Mouse (Mus musculus) heart, postnatal 25 days (tissue): ENCODE measurements around the gene Cxcl13. TPM values are rescaled to one million over a fixed set of nuclear protein-coding genes. Genes with fewer than 3 reads are reported as not detected.
"Not testable (repeated sequence)": the region's sequence is repeated elsewhere in the genome, so short reads cannot be mapped to it uniquely, and the experiment has no call there.

Experiments
- DNase-seq: peaks from one replicate; pipeline ENCODE4 v3.0.0; 2022; ENCODE audit warnings: low spot score
- intact Hi-C: fragments of 180-260 bp; cut with DNase I; formaldehyde crosslinking; loops from one replicate; pipeline ENCODE4 v1.15.1; 2025
- total RNA-seq, 2 experiments: library from RNA; stranded (reverse); gene quantifications; 2 replicates each; pipeline ENCODE4 v1.2.3; 2021

The Cxcl13 gene
- 1 to 10 TPM in 1 of 2 experiments, under 1 TPM in 1; 0.29 to 1.6 TPM for total RNA-seq

- intact Hi-C loops, result no loop called here
- no peak for DNase-seq
These were observed at the start of gene Cxcl13 for GRCm38 (mm10) chr5:95956651-95957050. Gene Cxcl13, plus strand, starts transcription at chr5:95956951.

DNA sequence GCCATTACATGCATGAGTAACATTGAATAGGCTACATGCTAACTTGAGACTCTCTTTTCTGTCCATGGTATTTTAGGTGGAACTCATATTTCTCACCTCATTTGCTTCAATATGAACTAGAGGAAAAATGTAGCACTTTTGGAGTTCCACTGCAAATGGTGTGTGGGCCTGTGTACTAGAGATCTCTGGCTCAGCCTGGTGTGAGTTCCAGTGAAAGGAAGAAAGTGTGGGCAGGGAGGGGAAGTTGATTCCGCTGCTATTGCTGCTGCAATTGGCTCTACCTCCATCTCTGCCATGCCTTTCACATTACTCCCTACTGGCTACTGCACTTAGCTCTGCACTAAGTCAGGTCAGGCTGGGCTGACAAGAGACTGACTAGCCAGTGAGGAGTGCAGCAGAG is 45.7 kb upstream of the Cxcl13 start:
- intact Hi-C loops, result no loop called here
- no peak for DNase-seq

- no peak for DNase-seq
- intact Hi-C loops, result no loop called here
These were observed 38.3 kb upstream of the Cxcl13 start for GRCm38 (mm10) chr5:95918491-95918890.

DNA sequence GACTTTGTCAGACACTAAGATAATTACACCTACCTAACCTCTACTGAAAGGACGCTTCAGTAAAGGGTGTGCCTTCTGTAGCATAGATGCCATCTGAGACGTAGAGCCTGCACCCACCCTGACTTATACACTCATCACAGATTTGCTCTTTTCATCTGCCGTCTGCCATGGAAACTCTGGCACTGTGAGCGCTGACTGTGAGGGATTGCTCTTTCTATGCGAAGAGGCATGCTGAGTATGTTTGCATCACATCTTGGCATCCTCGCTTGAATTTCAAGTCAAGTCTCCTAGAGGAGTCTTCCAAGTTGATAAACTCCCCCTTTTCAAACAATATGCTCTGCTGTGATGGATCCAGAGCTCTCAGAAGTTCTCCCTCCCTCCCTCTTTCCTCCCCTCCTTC is 32.7 kb upstream of the Cxcl13 start:
- intact Hi-C loops, result no loop called here
- DNase-seq, result no peak

DNA sequence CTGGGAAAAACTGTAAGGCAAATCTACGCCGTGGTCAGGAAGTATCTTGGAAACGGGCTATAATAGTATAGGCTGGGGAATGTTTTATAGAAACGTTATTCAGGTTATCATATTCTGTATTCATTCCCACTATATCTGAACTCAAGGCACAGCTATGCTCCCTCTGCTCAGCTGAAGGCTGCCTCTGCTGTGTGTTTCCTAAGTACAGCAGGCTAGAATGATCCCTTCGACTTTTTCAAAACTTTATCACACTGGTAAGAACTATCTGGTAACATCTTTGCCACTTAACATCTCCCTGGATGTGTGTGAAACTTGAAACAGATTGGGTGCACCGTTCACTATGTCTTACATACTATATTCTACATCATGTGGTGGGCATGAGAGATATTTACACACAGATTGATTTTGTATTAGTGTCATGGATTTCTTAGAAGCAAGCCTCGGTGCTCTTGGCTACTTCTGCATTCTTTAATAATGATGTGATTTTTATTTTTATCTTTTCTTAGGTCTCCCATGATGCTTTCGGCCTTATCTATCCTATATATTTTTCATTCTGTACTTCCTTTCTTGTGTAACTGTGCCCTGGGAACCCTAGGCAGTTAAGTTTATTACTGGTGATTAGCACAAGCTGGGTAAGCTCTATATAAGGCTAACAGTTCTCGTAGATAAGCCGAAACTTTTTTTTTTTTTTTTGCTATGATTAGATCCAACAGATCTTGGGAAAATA is 31.4 kb upstream of the Cxcl13 start:
- DNase-seq, result no peak
- intact Hi-C loops, result no loop called here

DNA sequence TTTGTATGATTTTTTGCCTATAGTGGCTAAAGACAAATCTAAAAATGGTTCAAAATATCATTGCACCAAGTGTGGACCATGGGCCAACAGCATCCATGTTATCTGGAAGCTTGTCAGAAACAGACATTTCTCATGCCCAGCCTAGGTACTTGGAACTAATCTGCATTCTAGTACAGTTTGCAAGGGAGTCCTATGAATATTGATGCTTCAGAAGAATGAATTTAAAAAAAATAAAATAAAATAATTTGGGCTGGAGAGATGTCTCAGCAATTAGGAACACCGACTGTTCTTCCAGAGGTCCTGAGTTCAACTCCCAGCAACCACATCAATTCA is 30.9 kb upstream of the Cxcl13 start:
- no peak for DNase-seq
- intact Hi-C loops, result no loop called here

DNA sequence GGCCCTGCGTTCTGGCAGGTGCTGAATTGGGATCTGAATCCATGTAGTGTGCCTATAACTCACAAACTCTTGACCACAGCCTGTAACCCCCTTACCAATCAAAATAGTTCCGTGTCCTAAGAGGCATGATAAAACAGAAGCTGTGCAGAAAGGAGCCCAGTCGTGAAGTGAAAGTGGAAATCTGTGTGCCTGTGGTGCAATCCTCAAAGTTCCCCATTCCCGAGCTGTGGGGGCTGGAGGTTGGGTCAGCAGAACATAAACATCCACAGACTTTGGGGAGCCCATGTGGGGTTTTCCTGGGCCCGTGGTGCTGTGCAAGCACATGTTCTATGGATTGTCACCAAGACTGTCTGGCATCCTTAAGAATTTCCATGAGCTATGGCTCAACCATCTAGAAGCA is 21.7 kb upstream of the Cxcl13 start:
- intact Hi-C loops, result no loop called here
- DNase-seq, result peak; percentile 6

DNA sequence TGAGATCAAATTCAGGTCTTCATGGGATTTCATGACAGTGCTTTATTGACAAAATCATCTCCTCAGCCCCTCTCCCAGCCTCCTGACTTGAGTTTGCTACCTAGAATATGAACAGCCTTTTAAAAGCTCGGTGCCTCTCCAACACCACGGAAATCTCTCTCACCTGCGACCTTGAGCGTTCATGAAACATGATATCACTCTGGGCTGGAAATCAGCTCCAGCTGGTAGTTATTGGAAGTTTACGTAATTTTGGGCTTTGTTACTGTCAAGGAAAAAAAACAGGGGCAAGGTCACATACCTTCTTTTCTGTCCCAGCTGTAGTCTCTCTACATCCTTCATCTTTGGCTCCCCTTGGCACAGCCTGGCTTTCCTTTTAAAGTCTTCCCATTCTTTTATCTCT is 20.7 kb upstream of the Cxcl13 start:
- no peak for DNase-seq
- intact Hi-C loops, result no loop called here

DNA sequence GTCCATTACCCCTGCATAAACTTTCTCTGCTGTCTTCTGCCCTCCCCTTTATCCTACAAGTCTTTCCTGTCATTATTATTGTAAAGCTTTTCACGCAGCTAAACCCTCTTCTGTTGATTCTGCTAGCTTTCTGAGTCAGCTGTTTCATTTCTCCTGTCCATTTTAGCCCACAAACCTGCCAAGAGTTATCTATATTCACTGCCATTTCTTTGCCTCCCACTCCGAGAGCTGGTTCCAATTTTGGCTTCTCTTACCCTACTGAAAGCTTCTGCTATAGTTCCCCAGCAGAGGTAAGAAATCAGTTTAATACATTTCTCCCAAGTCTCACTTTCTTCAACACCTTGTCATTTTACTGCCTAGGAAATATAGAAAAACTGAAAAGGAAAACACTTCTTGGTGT is 19.6 kb upstream of the Cxcl13 start:
- no peak for DNase-seq
- intact Hi-C loops, result no loop called here

DNA sequence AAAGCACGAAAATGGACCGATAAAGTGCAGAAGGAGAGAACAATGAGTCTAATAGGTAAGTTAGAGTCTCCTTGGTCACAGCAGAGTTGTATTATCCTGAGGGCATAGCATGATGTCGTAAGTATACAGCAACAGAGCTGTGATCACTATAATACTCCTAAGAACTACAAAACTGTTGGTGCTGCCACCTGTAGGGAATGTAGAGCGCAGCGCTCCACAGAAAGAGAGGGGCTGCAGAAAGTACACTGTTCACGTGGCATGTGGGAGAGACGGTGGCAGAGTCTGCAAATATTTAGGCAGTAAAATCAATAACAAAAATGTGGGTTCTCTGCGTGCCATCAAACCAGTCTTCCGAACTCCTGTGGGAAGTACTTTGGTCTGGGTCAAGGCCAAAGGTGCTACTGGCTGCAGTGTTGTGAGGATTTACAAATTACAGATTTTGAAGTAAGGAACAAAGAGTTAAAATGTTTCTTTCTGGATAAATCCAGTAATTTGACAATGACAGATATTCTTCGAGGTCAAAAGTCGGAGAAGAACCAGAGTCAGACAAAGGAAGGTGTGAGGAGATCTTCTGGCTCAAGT is 18.6 kb upstream of the Cxcl13 start:
- intact Hi-C loops, result no loop called here
- no peak for DNase-seq

DNA sequence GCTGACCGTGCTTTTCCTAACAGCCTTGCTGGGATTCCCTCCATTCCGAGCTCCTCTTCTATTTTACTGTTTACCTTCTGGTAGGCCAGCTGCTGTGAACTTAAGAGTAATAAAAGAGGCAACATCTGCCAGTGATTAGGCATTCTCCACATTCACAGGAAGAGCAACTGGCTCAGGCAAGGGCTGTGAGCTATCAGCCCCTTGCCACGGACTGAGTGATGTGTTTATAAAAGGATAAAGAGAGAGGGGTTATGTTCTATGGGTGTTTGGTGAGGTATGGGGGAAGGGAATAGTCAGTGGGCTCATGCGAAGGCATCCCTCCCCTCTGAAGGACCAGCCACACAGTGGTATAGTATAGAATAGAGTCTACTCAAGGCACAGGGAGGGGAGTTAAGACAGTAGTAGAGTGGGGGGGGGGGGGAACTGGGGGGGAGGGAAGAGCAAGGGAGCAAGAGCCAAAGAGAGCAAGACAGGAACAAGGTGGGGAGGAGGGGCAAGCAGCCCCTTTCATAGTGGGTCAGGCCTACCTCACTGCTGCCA is 16.0 kb upstream of the Cxcl13 start:
- intact Hi-C loops, result no loop called here
- no peak for DNase-seq

- no peak for DNase-seq
- intact Hi-C loops, result no loop called here
These were observed 15.2 kb upstream of the Cxcl13 start for GRCm38 (mm10) chr5:95941562-95941961.

- DNase-seq, result no peak
- intact Hi-C loops, result no loop called here
These were observed 11.6 kb upstream of the Cxcl13 start for GRCm38 (mm10) chr5:95945120-95945519.

DNA sequence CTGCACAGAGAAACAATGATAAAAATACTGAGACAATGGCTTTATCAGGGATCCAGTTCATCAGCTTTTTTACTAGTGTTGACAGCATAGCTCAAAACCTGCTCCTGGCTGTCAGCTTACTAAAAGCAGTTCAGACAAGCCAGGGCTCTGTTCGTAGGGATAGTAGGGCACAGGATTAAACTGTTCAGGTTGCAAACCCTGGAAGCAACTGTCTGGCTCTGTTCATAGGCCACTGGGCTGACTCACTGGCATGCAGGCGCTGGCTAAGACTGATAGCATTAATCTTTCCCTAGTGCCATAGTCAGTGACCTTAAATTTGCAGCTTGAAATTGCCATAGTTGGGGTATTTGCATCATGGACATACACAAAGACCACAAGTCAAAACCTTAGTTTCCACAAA is 10.4 kb upstream of the Cxcl13 start:
- intact Hi-C loops, result no loop called here
- DNase-seq, result no peak

DNA sequence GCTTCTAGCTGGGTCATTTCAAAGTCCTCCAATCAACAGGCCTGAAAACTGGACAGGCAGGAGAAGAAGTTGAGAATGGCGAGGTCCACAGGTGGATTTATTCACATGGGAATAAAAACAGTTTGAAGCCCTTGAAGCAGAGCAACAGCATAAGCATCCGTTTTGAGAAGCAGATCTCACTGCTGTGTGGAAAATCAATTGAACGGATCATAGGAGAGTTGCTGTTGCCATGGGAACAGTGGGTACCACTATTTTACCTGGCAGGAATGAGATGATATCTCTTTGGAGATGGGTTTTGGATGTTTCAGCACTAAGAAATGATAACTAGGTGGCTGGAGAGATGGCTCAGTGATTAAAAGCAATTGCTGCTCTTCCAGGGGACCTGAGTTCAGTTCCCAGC is 8.1 kb upstream of the Cxcl13 start:
- DNase-seq, result no peak
- intact Hi-C loops, result no loop called here

DNA sequence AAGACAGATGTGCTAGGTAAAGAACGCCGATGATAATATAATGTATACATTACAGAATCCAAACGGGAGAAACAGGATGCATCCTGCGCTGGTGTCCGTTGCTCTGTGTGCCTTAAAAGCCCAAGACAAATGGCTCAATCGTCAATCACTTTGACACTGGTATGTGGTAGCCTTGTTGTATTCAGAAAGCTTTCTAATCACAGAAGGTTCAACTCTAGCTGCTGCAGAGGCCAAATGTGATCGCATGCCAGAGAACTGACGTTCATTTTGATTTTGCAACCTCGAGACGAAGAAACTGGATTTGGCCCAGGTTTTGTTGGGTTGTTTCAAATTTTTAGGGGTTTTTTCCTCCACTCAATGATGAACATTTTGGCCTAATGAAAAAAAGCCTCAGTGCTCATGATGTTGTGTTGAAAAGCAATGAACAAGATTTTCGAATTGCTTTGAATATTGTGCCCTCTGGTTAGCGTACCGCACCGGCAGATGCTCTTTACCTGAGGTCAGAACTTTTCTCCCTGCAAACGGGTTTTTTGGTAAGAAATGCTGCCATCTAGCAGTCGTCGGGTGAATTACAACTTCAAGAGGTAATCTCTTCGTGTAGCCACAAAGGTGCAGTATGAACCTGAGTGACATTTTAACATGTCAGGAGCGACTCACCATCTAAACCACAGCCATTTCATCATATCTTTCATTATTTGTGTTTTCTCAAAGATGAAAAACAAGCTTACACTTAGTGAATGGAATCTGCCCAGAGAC is 6.6 kb upstream of the Cxcl13 start:
- intact Hi-C loops, result loop anchor here (1.0 kb wide), 1 partner anchor 69 kb away; no protein-coding TSS in a partner anchor
- DNase-seq, result no peak

DNA sequence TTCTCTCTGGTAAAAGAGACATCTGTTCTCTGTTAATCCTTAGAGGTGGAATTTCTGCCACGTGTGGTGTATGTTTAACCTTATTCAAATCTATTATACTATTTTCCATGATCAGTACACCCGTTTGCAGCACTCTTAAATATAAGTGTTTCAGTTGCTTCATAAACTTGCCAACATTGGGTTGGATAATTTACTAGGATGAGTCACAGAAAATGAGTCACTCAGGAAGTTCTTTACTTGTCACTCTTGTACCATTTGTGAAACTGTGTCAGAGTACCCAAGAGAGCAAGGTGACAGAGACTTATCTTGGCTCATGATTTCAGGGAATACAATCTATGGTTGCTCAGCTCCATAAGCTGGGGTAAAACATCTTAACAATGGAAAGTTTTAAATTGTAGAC is 8.2 kb downstream of the Cxcl13 start:
- no peak for DNase-seq
- intact Hi-C loops, result loop anchor here (5.0 kb wide), 1 partner anchor 83 kb away; no protein-coding TSS in a partner anchor

DNA sequence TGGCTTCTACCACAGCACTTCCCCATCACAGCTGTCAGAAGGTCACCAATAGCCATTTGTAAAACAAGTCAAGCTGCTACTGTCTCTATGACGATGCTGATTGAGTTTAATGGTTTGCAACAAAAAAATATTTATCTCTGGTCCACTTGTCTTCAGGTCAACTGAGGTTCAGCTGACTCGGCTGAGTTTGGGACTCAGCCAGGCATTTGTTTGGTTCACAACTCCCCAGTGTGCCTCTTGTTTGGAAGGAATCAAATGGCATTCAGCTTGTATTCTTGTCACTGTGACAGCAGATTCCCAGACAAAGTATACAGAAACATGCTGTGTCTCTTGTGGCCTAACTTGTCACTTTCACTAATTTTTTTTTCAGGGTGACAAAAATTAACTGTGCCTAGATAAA is 9.9 kb downstream of the Cxcl13 start:
- DNase-seq, result no peak
- intact Hi-C loops, result loop anchor here (5.0 kb wide), 1 partner anchor 84 kb away; no protein-coding TSS in a partner anchor

- DNase-seq, result no peak
- intact Hi-C loops, result loop anchor here (10.0 kb wide), 1 partner anchor 244 kb away; no protein-coding TSS in a partner anchor
These were observed 14.1 kb downstream of the Cxcl13 start for GRCm38 (mm10) chr5:95970845-95971244.

DNA sequence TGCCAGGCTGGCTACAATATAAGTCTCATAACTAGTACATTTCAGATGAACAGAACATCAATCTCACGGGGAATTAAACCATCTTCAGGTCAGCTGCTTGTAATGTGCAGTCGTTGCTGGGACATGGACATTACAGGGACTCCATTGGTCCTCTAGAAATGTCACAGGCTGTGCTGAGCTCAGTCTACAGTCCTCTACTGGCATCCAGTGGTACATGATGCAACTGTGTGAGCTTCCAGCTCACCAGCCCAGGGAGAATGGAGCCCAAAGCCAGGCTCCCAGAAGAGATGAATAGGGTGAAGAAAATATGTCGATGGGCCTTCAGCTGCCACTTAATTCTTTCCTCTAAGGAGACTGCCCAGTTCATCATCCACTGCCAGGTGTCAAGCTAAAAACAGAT is 15.5 kb downstream of the Cxcl13 start:
- intact Hi-C loops, result loop anchor here (10.0 kb wide), 1 partner anchor 243 kb away; no protein-coding TSS in a partner anchor
- DNase-seq, result no peak

DNA sequence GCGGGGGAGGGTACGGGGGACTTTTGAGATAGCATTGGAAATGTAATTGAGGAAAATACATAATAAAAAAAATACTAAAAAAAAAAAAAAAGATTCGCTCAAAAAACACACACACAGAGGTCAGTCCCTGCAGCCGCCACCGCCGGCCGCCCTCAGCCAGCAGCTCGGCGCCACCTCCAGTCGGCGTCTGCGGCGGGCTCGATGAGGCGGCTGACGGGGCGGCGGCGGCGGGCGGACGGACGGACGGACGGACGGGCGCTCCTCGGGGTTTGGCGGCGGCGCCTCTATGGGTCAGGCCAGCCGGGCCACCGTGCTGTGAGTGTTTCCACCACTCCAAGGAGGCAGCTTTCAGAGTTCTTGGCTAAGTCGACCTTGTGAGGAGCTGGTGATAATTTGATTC is 17.1 kb downstream of the Cxcl13 start:
- intact Hi-C loops, result loop anchor here (10.0 kb wide), 1 partner anchor 241 kb away; no protein-coding TSS in a partner anchor

More for the DNA sequence above, 17.1 kb downstream of the Cxcl13 start:
- DNase-seq, result not testable (repeated sequence)
